Comparison of ENCODE assay signal across 8 mouse cellular contexts in the genomic region with DNA sequence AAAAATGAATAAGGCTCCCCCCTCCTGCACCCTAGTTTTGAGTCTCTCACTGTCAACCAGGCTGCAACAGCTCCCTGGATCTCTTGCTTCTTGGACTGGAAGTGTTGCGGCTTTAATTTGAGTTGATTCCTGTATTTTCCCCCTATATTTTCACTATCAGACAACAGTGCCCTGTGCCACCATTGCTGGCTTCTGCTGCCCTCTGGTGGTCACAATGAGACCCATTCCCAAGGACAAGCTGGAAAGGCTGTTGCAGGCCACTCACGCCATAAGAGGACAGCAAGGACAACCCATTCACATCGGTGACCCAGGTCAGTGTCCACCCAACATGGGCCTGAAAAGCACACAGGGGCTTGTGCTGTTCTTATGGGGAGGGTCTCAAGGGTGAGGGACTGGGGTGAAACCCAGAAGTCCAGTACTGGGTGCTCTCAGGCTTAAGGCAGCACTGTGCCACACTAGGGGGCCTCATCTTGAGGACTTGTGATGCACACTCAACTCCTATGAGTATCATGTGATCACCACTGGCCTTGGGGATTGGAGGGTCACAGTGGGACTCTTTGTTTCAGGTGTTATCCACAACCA.
DNase-seq lines count a peak whose midpoint lies in the region; ATAC-seq and TF ChIP-seq lines count a peak whose summit lies in the region.

No protein-coding gene starts in this region.

- WGBS in cerebellum, adult 2 months: 4% methylated on average over 3 of the region's 3 CpGs
- WGBS in hindbrain, embryonic 14.5 days: 23% methylated on average over 3 of the region's 3 CpGs

- peaks cover 10% of the 10 kb centered on the region for H3K4me1 ChIP-seq in cerebellum, adult 2 months (ENCODE audit: control insufficient read depth, insufficient read depth, low read length)
- 0 out of 2 replicates have a peak, but pooled peaks cover 2% of the 10 kb centered on the region for H3K4me1 ChIP-seq in hindbrain, embryonic 14.5 days (replicated peaks; ENCODE audit: control insufficient read depth, insufficient read depth, low read length)

- no peaks in the 10 kb centered on the region for H3K9me3 ChIP-seq in hindbrain, embryonic 14.5 days (ENCODE audit: control insufficient read depth, low read length)

- H3K9ac ChIP-seq in hindbrain, embryonic 14.5 days: no peak overlapping the region

- peak; percentile 97 for TF ChIP-seq CTCF in cerebellum, adult 2 months (IDR thresholded peaks at IDR 0.05; ENCODE audit: borderline replicate concordance, insufficient read depth, low read depth, low read length)

- H3K4me3 ChIP-seq in cerebellum, adult 2 months (replicated peaks; ENCODE audit: insufficient read depth, low read depth, low read length): no peak overlapping the region
- no peak overlapping the region for H3K4me3 ChIP-seq in hindbrain, embryonic 14.5 days (replicated peaks; ENCODE audit: low read length)

- no peaks in the 10 kb centered on the region for H3K36me3 ChIP-seq in hindbrain, embryonic 14.5 days (replicated peaks; ENCODE audit: control insufficient read depth, insufficient read depth)

- H3K4me2 ChIP-seq in hindbrain, embryonic 14.5 days (replicated peaks): no peak overlapping the region

- H3K27ac ChIP-seq in cerebellum, adult 2 months (ENCODE audit: insufficient read depth, low read length): no peak overlapping the region
- H3K27ac ChIP-seq in hindbrain, embryonic 14.5 days: no peak overlapping the region

- no peaks in the 10 kb centered on the region for H3K27me3 ChIP-seq in cerebellum, adult 2 months (ENCODE audit: control insufficient read depth, insufficient read depth, low read length)
- H3K27me3 ChIP-seq in hindbrain, embryonic 14.5 days (ENCODE audit: control insufficient read depth, insufficient read depth, low read length): no peaks in the 10 kb centered on the region

- ATAC-seq in frontal cortex, adult (ENCODE audit: low TSS enrichment): peak; percentile 88
- peak; percentile 75; the same call in 1 of the 2 replicates for ATAC-seq in hindbrain, embryonic 14.5 days (ENCODE audit: low FRiP score)
- ATAC-seq in megakaryocyte, adult 5-6 weeks (ENCODE audit: poor library complexity, severe bottlenecking): peak; percentile 41

- no peak for TF ChIP-seq POLR2A in cerebellum, adult 2 months (IDR thresholded peaks at IDR 0.05; ENCODE audit: borderline replicate concordance, insufficient read depth, low read length)

- DNase-seq in MN1 (ENCODE audit: low spot score): peak; percentile 69
- DNase-seq in cerebellum, adult 2 months: peak; percentile 79 to 87
- peak; percentile 88 for DNase-seq in hindbrain, embryonic 14.5 days (ENCODE audit: low spot score)
- DNase-seq in layer of hippocampus, postnatal 25 days (ENCODE audit: extremely low spot score in 1 of 2, low spot score in 1 of 2): peak; percentile 71 to 88
- DNase-seq in right cerebral cortex, adult 18-20 months: peak; percentile 81
- peak; percentile 56 to 68 for DNase-seq in urinary bladder, adult 18-20 months (ENCODE audit: low spot score in 2 of 2)
